Mouse (Mus musculus) MEL (cell line): Measurements from ENCODE around the gene Jmy.

ENCODE experiments used
- BHLHE40 ChIP-seq: IDR thresholded peaks from 2 replicates; pipeline ENCODE4 v1.6.1; 2012; ENCODE audit warnings: low read depth, mild to moderate bottlenecking, inconsistent platforms, low read length, improper control_type of control experiment, borderline replicate concordance
- CHD2 ChIP-seq: IDR thresholded peaks from 2 replicates; pipeline ENCODE4 v1.6.1; 2011; ENCODE audit warnings: low read length, improper control_type of control experiment
- CTCF ChIP-seq, 3 experiments: IDR thresholded peaks in 2 of 3; conservative IDR thresholded peaks in 1 of 3; 2 replicates each; pipeline ENCODE4 v1.5.1; 2011 to 2012; ENCODE audit warnings: low read length in 3 of 3, low read depth in 2 of 3, mild to moderate bottlenecking in 2 of 3, improper control_type of control experiment in 1 of 3, inconsistent platforms in 1 of 3, mixed read lengths in 1 of 3, moderate library complexity in 1 of 3; ENCODE audit not compliant: control insufficient read depth in 1 of 3, insufficient read depth in 1 of 3, poor library complexity in 1 of 3, severe bottlenecking in 1 of 3
- ELF1 ChIP-seq: IDR thresholded peaks from 2 replicates; pipeline ENCODE4 v1.6.1; 2014; ENCODE audit warnings: low read depth, mild to moderate bottlenecking, inconsistent platforms, low read length, improper control_type of control experiment, moderate library complexity
- EP300 ChIP-seq, 2 experiments: IDR thresholded peaks; 2 replicates each; pipeline ENCODE4 v1.6.1; 2011; ENCODE audit warnings: improper control_type of control experiment in 2 of 2, low read length in 2 of 2, low read depth in 1 of 2, mild to moderate bottlenecking in 1 of 2
- GABPA ChIP-seq: IDR thresholded peaks from 2 replicates; pipeline ENCODE4 v1.6.1; 2012; ENCODE audit warnings: low read depth, mild to moderate bottlenecking, inconsistent platforms, low read length, improper control_type of control experiment, moderate library complexity
- MAFK ChIP-seq: IDR thresholded peaks from 2 replicates; pipeline ENCODE4 v1.6.1; 2011; ENCODE audit warnings: low read depth, mild to moderate bottlenecking, low read length, improper control_type of control experiment, borderline replicate concordance
- MAZ ChIP-seq: IDR thresholded peaks from 2 replicates; pipeline ENCODE4 v1.6.1; 2012; ENCODE audit warnings: low read depth, mild to moderate bottlenecking, inconsistent platforms, low read length, improper control_type of control experiment
- MXI1 ChIP-seq: IDR thresholded peaks from 2 replicates; pipeline ENCODE4 v1.6.1; 2011; ENCODE audit warnings: mild to moderate bottlenecking, low read depth, low read length, improper control_type of control experiment
- POLR2A ChIP-seq, 2 experiments: IDR thresholded peaks; 2 replicates each; pipeline ENCODE4 v1.6.1; 2011 to 2012; ENCODE audit warnings: low read length in 2 of 2, mild to moderate bottlenecking in 2 of 2, control low read depth in 1 of 2, improper control_type of control experiment in 1 of 2, low read depth in 1 of 2, moderate library complexity in 1 of 2; ENCODE audit not compliant: control insufficient read depth in 1 of 2, insufficient read depth in 1 of 2, poor library complexity in 1 of 2
- SIN3A ChIP-seq: IDR thresholded peaks from 2 replicates; pipeline ENCODE4 v1.6.1; 2012; ENCODE audit warnings: low read length, improper control_type of control experiment, inconsistent platforms
- ZC3H11A ChIP-seq: IDR thresholded peaks from 2 replicates; pipeline ENCODE4 v1.6.1; 2012; ENCODE audit warnings: low read depth, mild to moderate bottlenecking, inconsistent platforms, low read length, improper control_type of control experiment
- ZMIZ1 ChIP-seq: IDR thresholded peaks from 2 replicates; pipeline ENCODE4 v1.6.1; 2012; ENCODE audit warnings: low read depth, mild to moderate bottlenecking, inconsistent platforms, low read length, improper control_type of control experiment, moderate library complexity
- ZNF384 ChIP-seq: IDR thresholded peaks from 2 replicates; pipeline ENCODE4 v1.6.1; 2012; ENCODE audit warnings: low read depth, mild to moderate bottlenecking, inconsistent platforms, low read length, improper control_type of control experiment

GRCm38 (mm10) chr13:93468355-93468754, 31.3 kb downstream of the Jmy start:
- TF ChIP-seq EP300 (IDR thresholded peaks at IDR 0.05; ENCODE audit: low read depth in 1 of 2, low read length in 2 of 2) (no peak), GABPA (no peak), BHLHE40 (no peak), POLR2A (IDR thresholded peaks at IDR 0.05; ENCODE audit: control insufficient read depth in 1 of 2, insufficient read depth in 1 of 2, low read depth in 1 of 2, low read length in 2 of 2, poor library complexity in 1 of 2) (no peak), ELF1 (no peak), CTCF (IDR thresholded peaks at IDR 0.05 in 2 of 3, conservative IDR thresholded peaks at IDR 0.05 in 1 of 3; ENCODE audit: control insufficient read depth in 1 of 3, insufficient read depth in 1 of 3, low read depth in 2 of 3, low read length in 3 of 3, poor library complexity in 1 of 3, severe bottlenecking in 1 of 3) (no peak), ZC3H11A (no peak), MXI1 (no peak), MAZ (no peak), SIN3A (no peak), CHD2 (no peak), ZMIZ1 (no peak), MAFK (no peak), ZNF384 (no peak)
